Mouse (Mus musculus): ENCODE results near the gene Lmf2.

The Lmf2 gene

DNA sequence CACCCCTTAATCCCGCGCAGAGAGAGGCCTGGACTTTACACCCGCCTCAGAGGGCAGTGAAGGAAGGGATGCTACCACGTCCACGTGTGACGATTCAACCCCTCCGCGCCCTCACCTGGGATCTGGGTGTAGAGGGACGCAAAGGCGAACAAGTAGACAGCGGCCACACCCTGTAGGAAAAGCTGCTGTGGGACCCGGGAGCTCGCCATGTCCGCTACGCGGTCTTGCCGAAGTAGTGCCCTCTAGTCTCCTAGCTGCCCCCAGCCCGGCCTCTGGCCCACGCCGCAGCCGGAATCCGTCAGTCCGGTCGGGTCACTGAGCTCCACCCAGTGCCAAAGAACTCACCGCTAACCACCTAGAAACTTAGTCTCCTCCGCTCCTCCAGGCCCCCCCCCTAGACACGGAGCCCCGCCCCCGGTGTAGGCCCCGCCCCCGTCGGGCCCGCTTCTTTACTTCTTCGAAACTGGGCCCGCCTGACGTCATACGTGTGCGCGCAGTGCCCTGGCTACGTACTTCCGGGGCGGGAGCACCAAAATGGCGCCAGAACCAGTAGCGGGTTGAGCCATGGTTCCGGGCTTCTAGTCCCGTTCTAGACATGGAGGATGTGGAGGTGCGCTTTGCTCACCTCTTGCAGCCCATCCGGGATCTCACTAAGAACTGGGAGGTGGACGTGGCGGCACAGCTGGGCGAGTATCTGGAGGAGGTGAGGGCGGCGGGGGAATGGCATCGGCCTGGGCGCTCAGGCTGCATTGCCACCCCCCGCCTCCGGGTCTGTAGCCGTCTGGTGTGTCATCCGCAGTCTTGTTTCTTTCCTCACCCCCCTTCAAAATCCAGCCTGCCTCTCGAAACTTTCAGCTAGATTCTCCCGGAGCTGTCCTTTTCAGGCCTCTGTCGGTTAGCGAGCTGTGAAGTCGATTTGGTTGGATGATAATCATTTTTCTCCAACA is at the start of gene Lmf2, which contains the start of gene Ncaph2:
Gene Lmf2 (minus strand): TSS at position 419 of the 947 bp plus-strand sequence.
Gene Ncaph2 (plus strand): TSS at position 479 of the 947 bp plus-strand sequence.
- DNase-seq (ENCODE audit: low spot score in 2 of 2): peak; percentile 86 to 92

GRCm38 (mm10) chr15:89404831-89405623 is 49.6 kb upstream of the Lmf2 start:
- no peak for DNase-seq (ENCODE audit: low spot score in 2 of 2)

DNA sequence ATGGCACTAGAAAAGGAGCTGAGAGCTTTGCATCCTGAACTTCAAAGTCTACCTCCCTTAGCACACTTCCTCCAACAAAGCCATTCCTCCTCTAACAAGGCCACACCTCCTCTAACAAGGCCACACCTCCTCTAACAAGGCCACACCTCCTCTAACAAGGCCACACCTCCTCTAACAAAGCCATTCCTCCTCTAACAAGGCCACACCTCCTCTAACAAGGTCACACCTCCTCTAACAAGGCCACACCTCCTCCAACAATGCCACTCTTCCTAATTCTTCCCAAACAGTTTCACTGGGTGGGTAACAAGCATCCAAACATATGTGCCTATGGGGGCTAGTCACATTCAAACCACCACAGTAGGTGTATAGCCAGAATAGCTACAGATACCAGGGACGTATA is 47.0 kb upstream of the Lmf2 start:
- no peak for DNase-seq (ENCODE audit: low spot score in 2 of 2)

GRCm38 (mm10) chr15:89399716-89400115 is 44.3 kb upstream of the Lmf2 start:
- no peak for DNase-seq (ENCODE audit: low spot score in 2 of 2)

DNA sequence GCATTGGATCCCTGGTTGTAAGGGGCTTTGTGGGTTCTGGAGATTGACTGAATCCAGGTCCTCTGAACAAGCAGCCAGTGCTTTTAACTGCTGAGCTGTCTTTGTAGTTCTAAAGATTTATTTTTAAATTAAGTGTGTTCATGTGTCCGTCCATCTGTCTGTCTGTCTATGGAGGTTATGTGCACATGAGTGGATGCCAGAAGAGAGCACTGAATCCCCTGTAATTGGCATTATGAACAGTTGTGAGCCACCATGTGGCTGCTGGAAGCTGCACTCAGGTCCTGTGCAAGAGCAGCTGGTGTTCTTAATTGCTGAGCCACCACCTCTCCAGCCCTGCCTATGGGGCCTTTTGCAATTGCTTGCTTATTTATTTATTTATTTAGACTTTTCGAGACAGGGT is 42.7 kb upstream of the Lmf2 start:
- DNase-seq (ENCODE audit: low spot score in 2 of 2): no peak

GRCm38 (mm10) chr15:89396883-89397282 is 41.4 kb upstream of the Lmf2 start:
- DNase-seq (ENCODE audit: low spot score in 2 of 2): no peak

DNA sequence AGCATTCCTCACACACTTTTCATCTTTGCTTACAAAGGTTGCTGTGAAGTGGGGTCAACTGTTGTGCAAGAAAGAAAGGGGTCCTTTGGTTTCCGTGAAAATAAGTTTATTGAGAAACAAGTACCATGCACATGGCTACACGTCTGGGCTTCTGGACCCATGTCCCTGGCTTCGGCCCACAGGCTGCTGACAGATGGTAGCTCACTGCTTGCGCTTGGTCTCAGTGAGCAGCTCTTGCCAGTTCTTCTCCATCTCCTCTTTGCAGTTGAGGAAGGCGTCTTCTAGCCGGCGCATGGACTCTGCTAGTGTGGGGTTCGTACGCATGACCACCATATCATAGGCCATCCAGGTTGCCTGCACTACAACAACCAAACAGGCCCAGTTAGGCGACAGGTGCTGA is 34.6 kb upstream of the Lmf2 start:
- no peak for DNase-seq (ENCODE audit: low spot score in 2 of 2)

DNA sequence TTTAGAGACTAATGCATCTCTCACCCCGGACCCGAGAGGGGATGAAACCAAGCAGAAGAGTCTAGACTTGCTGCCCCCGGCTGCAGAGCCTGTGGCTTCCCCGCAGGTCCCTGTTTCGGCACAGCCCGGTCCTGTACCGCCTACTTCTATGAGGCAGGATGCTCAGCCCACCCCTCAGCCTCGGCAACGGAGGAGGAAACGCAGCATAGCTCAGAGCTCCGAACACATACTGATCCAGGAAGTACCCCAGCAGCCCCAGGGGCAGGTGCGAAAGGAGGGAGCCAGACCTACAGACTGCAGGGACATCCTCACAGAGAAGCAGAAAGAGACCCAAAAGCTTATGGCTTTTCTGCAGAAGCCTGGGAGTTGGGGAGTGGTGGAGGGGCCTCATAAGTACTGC is 31.7 kb upstream of the Lmf2 start:
- DNase-seq (ENCODE audit: low spot score in 2 of 2): no peak

DNA sequence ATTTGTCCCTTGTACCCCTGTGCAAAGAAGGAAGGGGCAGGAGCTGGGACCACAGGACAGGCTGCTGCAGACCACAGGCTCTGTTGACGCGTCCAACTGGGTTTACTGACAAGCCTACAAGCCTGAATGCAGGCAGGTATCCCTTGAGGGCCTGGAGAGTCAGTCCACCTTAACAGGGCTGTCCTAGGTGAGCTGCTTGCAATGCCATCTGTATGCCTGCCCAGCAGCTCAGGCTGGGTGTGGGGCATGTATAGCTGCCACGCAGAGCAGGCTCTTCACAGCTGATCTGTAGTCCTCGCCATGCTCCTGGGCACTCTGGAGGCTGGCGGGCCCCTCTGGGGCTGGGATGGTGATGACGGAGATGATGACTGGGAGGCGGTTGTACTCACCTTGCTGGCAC is 29.2 kb upstream of the Lmf2 start, which contains the start of gene Klhdc7b:
Gene Klhdc7b (plus strand): TSS at position 301 of the 400 bp plus-strand sequence.
- DNase-seq (ENCODE audit: low spot score in 2 of 2): no peak

DNA sequence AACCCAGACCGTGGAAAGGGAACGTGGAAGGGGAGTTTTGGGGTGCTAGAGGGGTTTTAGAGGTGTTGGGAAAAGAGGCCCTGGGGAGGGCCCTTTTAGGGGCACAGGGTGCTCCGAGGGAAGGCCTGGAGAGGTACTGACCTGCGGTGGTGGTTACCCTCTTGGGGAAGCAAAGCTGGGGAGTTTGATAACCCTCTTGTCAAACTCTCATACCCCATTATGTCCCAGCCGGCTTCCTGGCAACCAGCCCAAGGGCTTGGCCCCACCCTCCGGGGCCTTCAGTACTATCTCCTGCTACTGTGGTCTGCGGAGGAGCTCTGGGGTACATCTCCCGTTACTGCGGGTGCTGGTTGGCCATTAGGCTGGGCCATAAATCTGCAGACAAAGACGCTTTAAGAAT is 24.0 kb upstream of the Lmf2 start:
- DNase-seq (ENCODE audit: low spot score in 2 of 2): no peak

DNA sequence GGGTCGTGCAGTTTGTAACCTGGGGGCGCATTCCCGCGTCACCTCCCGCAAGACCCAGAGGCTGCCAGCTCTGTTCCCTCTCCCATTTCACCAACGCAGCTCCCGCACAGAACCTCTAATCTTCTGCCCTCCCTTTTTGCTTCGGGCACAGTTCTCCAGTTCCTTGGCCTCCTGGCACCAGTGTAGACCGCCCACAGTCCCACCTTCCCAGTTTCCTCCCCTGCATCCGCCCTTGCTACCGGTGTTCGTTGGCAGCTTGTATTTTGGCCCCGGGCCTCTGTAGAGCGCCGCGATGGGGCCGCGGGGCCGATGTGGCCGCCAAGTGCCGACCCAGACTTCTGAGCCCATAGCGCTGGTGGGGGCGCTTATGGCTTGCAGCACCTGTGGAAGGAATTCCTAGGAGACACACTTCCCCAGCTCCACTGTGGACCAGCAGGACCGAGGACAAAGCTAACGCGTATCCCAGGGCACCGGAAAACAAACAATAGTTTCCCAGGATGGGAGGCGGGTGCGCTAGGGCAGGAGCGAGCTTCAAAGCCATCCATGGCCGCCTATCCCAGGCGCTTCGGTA is 23.5 kb upstream of the Lmf2 start, which contains the start of gene Odf3b:
Gene Odf3b (minus strand): TSS at position 452 of the 571 bp plus-strand sequence.
- DNase-seq (ENCODE audit: low spot score in 2 of 2): no peak

GRCm38 (mm10) chr15:89377938-89378828 is 22.7 kb upstream of the Lmf2 start:
- no peak for DNase-seq (ENCODE audit: low spot score in 2 of 2)

GRCm38 (mm10) chr15:89377362-89377761 is 21.9 kb upstream of the Lmf2 start:
- DNase-seq (ENCODE audit: low spot score in 2 of 2): no peak

GRCm38 (mm10) chr15:89376957-89377356 is 21.5 kb upstream of the Lmf2 start, which contains the start of gene Tymp:
Gene Tymp, minus strand, starts transcription at chr15:89377039.
- DNase-seq (ENCODE audit: low spot score in 2 of 2): no peak

DNA sequence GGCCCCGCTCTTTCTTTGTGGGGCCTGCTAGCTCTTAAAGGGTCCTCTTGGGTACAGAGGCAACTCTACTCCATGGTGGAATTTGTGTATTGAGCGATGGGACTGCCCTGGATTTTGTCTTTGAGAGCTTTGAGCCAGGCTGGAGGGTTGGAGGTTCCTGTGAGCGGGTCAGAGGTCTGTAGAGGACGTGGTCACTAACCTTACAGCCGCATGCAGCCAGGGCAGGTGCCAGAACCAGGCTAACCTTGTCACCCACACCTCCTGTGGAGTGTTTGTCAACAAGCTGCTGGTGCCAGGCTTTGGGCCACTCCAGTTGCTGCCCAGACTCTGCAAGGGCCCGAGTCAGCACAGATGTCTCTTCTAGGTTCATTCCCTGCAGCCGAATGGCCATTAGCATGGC is 20.6 kb upstream of the Lmf2 start:
- no peak for DNase-seq (ENCODE audit: low spot score in 2 of 2)

DNA sequence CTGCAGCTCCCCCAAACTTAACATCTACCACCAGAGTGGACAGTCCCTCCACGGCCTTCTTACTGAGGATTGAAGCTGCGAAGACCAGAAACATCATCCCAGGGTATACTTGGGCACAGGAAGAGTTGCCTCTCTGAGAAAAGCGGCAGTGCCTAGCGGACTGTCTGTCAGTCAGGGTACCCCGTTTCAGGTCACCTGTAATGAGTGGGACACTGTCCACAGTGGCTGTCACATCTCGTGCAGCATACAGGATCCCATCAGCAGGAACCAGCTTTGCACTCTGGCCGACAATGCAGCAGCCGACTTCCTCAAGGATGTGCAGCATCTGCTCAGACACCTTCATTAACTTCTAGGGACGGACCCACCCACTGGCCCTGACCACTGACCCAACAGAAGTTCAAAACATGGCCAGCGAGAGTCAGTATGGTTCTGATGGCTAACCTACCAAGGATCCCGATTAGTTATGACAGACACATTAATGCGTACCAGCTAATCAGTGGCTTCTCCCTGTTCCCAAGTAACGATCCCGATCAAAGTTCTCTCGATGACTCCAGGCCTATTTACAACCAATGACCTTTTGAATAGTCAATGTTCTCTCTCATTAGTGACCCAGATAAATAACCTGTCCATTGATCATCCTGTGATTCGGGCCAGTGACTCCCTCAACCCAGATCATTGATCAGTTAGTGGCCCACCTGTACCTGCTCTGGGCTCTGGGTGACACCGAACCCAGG is 19.5 kb upstream of the Lmf2 start:
- no peak for DNase-seq (ENCODE audit: low spot score in 2 of 2)

- no peak for DNase-seq (ENCODE audit: low spot score in 2 of 2)
Measured at GRCm38 (mm10) chr15:89374340-89374739, 18.9 kb upstream of the Lmf2 start.

- DNase-seq (ENCODE audit: low spot score in 2 of 2): peak; percentile 86 to 94
Measured at GRCm38 (mm10) chr15:89373762-89374248, 18.3 kb upstream of the Lmf2 start, which contains the start of gene Sco2. Gene Sco2, minus strand, starts transcription at chr15:89373846.

DNA sequence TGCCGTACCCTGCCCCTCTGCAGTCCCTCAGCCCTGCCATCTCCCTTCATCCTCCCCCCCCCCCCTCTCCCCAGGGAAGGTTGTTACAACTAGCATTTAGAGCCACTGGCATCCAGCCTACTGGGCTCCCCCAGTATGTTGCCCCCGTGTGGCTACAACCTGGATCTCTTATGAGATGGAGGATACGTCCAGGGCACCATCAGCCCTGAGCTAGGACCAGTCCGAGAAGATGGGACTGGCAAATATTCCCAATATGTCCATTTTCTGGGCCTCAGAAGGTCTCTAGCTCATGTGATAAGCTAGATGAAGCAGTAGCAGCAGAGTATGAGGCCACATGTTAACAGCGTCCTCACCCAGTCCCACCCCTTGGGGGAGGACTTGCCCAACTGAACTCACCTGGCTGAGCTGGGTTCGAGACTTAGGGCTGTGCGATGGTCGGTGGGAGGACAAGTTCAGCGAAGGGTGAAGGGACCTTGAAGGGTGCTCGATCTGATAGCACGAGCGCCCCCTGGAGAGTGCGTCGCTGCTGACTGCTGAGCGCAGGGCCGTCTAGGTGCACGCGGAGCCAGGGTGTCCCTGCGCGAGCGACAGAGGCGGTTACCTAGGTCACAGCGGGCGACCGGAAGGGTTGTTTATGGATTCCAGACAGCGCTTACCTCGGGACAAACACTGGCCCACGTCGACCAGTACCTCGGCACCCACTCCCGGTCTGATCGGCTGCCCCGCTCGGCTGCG is 17.7 kb upstream of the Lmf2 start:
- DNase-seq (ENCODE audit: low spot score in 2 of 2): peak; percentile 74 to 80
